Mouse (Mus musculus) limb, embryonic 13.5 days (tissue): ENCODE data around the gene Hist2h2ac. TPM values are rescaled to one million over a fixed set of nuclear protein-coding genes. Genes with fewer than 3 reads are reported as not detected.
"Not testable (repeated sequence)": the region's sequence is repeated elsewhere in the genome, so short reads cannot be mapped to it uniquely, and the experiment has no call there.

Experiments used
- ATAC-seq: fragments of 200-750 bp; cut with Nextera tagmentation; 2 replicates; pipeline ENCODE4 v1.8.0; 2017; ENCODE audit warnings: low read depth, moderate number of reproducible peaks, moderate TSS enrichment; ENCODE audit not compliant: low FRiP score
- H3K27ac ChIP-seq: fragments of 300-500 bp; sonication (generic); 2 replicates; pipeline ENCODE4 v1.5.1; 2015; ENCODE audit warnings: inconsistent platforms, mild to moderate bottlenecking, moderate library complexity
- H3K27me3 ChIP-seq: fragments of 300-500 bp; sonication (generic); 2 replicates; pipeline ENCODE4 v1.6.1; 2015; ENCODE audit warnings: mild to moderate bottlenecking, inconsistent platforms
- H3K36me3 ChIP-seq: fragments of 300-500 bp; sonication (generic); 2 replicates; pipeline ENCODE4 v1.6.1; 2015; ENCODE audit warnings: inconsistent platforms, mild to moderate bottlenecking, moderate library complexity
- H3K4me1 ChIP-seq: fragments of 300-500 bp; sonication (generic); 2 replicates; pipeline ENCODE4 v1.6.1; 2015; ENCODE audit warnings: inconsistent platforms
- H3K4me2 ChIP-seq: fragments of 300-500 bp; sonication (generic); replicated peaks from 2 replicates; pipeline ENCODE4 v1.6.1; 2015; ENCODE audit warnings: inconsistent platforms, mild to moderate bottlenecking, moderate library complexity
- H3K4me3 ChIP-seq: fragments of 300-500 bp; sonication (generic); 2 replicates; pipeline ENCODE4 v1.5.1; 2015; ENCODE audit warnings: moderate library complexity, mild to moderate bottlenecking, inconsistent platforms
- H3K9ac ChIP-seq: fragments of 300-500 bp; sonication (generic); 2 replicates; pipeline ENCODE4 v1.6.1; 2015; ENCODE audit warnings: mild to moderate bottlenecking, inconsistent platforms
- H3K9me3 ChIP-seq: fragments of 300-500 bp; sonication (generic); 2 replicates; pipeline ENCODE4 v1.6.1; 2016; ENCODE audit warnings: inconsistent platforms
- WGBS: fragments of 180-500 bp; shearing (Covaris S2); methylation state at CpG from one replicate; pipeline ENCODE4 v1.1.7; 2015; 5-methylcytosine and 5-hydroxymethylcytosine counted together
- polyA plus RNA-seq: library from polyadenylated mRNA; unstranded; fragments of >200 nt; fragmentation: Nextera tagmentation; extraction: Ambion mirVana; gene quantifications from 2 replicates; pipeline ENCODE4 v1.2.1, GENCODE M21; 2015

Hist2h2ac gene
- polyA plus RNA-seq, 1 experiment from 2014 or later: 11.1 TPM

DNA sequence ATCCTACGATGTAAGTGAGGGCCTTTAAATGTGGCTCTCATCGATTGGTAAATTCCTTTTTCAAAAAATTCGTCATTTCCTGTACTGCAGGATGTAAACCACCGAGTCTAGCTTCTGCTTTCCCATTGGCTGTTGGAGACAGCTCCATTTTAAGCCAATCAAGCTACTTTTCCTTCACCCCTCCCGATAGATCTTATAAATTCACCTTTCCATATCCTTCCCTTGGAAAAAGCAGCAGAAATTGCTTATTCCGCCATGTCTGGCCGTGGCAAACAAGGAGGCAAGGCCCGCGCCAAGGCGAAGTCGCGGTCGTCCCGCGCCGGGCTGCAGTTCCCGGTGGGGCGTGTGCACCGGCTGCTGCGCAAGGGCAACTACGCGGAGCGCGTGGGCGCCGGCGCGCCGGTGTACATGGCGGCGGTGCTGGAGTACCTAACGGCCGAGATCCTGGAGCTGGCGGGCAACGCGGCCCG, 984 bp downstream of the Hist2h2ac start, which contains the start of the genes Bola1 and Hist2h2ab:
TSS of gene Bola1 (minus strand) at position 49 of the 470 bp plus-strand sequence.
TSS of gene Hist2h2ab (plus strand) at position 205 of the 470 bp plus-strand sequence.
- peaks cover 27% of the 10 kb centered on the region for H3K4me1 ChIP-seq
- H3K36me3 ChIP-seq: no peaks in the 10 kb centered on the region
- H3K27ac ChIP-seq: peak within 1 kb of the TSS; percentile 99
- no peaks in the 10 kb centered on the region for H3K27me3 ChIP-seq
- H3K9ac ChIP-seq: peak within 1 kb of the TSS; percentile 92
- peak; percentile 87 for ATAC-seq
- H3K4me2 ChIP-seq: peak within 1 kb of the TSS; percentile 79
- H3K9me3 ChIP-seq: no peaks in the 10 kb centered on the region
- under 1% methylated on average over 36 of the region's 37 CpGs for WGBS
- H3K4me3 ChIP-seq: peak within 1 kb of the TSS; percentile 63

DNA sequence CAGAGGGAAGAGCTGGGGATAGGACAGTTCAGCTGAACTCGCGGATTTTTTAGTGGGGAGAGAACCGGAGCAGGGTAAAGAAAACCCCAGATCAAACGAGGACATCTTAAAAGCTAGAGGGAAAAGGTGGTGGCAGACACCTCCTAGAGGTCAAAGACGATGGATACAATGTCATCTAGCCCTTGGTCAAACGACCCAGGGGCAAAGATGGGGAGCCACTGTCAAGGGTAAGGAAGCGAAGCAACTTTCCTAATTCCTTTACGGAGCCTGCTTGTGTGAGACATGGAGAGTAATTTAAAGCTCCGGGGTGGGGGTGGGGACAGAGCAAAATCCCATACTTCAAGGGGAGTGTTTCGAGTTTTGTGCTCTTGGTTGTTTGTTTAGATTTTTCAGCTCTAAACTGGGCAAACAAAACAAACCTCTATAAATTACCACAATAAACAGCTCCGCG, 1.5 kb downstream of the Hist2h2ac start:
- peak; percentile 13; the same call in 1 of the 2 replicates for ATAC-seq
- no peaks in the 10 kb centered on the region for H3K36me3 ChIP-seq

DNA sequence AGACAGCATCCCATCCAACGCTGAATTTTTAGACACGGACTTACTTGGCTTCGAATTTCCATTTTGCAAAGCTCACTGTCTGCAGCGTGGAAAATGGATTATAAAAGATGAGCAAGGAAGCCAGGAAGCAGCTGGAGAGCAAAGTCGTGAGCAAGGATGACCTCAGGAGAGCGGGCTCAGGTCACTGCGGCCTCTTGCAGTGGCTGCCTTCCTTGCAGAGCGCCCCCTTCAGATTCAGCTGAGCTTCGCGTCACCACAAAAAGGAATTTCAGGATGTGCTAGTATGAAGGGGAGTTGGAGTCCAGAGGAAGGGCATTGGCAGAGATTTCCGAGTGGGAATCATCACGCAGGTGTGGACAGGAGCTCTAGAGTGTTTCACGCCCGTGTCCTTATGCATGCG, 11.4 kb downstream of the Hist2h2ac start:
- Histone ChIP-seq H3K9me3 (no peaks in the 10 kb centered on the region), H3K4me3 (no peak overlapping the region), H3K36me3 (no peaks in the 10 kb centered on the region), H3K27me3 (peaks cover 3% of the 10 kb centered on the region; the same call in 1 of the 2 replicates), H3K9ac (0 out of 2 replicates have a peak overlapping the region, but pooled peaks have one; percentile 8), H3K27ac (no peak overlapping the region), H3K4me1 (no peaks in the 10 kb centered on the region), H3K4me2 (no peak overlapping the region)
- WGBS: 27% methylated on average over 15 of the region's 15 CpGs
- ATAC-seq: no peak

More for the DNA sequence above, 1.5 kb downstream of the Hist2h2ac start:
- under 1% methylated on average over 12 of the region's 12 CpGs for WGBS
- peak overlapping the region; percentile 63 for H3K4me3 ChIP-seq
- H3K27ac ChIP-seq: peak overlapping the region; percentile 99
- H3K9me3 ChIP-seq: no peaks in the 10 kb centered on the region
- peaks cover 27% of the 10 kb centered on the region for H3K4me1 ChIP-seq
- peak overlapping the region; percentile 79 for H3K4me2 ChIP-seq
- no peaks in the 10 kb centered on the region for H3K27me3 ChIP-seq
- peak overlapping the region; percentile 72 for H3K9ac ChIP-seq

DNA sequence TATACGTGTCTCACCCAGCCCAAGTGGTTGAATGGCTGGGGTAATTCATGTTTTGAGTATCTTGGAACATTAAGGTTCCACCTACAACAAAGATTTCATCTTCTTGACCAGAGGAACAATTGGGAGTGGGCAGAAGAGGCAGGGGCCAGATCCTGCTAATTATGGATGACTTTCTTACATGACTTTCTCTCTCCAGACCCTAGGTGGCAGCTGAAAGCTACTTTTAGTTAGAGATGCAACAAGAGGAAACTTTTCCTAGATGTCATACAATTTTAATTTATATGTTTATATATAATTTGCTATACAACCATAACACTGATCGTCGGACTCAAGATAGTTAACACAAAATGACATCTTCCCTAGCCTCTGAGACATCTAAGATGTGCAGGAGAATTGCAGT, 12.9 kb downstream of the Hist2h2ac start:
- no peak overlapping the region for H3K27ac ChIP-seq
- WGBS: 87% methylated on average over 3 of the region's 3 CpGs
- H3K9ac ChIP-seq: no peak overlapping the region
- no peaks in the 10 kb centered on the region for H3K36me3 ChIP-seq
- no peak overlapping the region for H3K4me3 ChIP-seq
- ATAC-seq: no peak
- H3K4me2 ChIP-seq: no peak overlapping the region
- no peaks in the 10 kb centered on the region for H3K4me1 ChIP-seq
- H3K27me3 ChIP-seq: peaks cover 3% of the 10 kb centered on the region; the same call in 1 of the 2 replicates
- no peaks in the 10 kb centered on the region for H3K9me3 ChIP-seq

DNA sequence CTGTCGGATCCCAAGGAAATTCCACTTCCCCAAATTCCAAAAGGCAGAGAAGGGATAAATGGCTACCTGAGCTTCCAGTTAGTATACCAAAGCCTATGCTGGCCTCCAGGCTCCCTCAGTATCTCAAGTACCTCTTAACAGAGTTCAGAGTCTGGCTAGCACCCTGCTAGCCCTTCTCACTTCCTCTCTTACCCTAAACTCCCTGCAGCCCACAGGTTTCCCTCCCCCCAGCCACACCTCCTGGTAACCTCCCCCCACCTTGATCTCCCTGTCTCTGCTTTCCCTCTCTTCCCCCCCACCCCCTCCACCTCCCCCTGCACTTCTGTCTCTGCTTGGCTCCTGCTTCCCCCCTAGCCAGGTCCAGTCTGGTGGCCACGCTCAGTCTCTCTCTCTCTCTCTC, 20.9 kb downstream of the Hist2h2ac start:
- WGBS: 42% methylated on average over 2 of the region's 2 CpGs
- ATAC-seq: no peak
- no peak overlapping the region for H3K4me3 ChIP-seq
- no peak overlapping the region for H3K27ac ChIP-seq
- H3K4me1 ChIP-seq: peaks cover 14% of the 10 kb centered on the region
- peaks cover 5% of the 10 kb centered on the region for H3K36me3 ChIP-seq
- no peaks in the 10 kb centered on the region for H3K27me3 ChIP-seq
- no peak overlapping the region for H3K4me2 ChIP-seq
- 0 out of 2 replicates have a peak, but pooled peaks cover 5% of the 10 kb centered on the region for H3K9me3 ChIP-seq
- H3K9ac ChIP-seq: no peak overlapping the region

DNA sequence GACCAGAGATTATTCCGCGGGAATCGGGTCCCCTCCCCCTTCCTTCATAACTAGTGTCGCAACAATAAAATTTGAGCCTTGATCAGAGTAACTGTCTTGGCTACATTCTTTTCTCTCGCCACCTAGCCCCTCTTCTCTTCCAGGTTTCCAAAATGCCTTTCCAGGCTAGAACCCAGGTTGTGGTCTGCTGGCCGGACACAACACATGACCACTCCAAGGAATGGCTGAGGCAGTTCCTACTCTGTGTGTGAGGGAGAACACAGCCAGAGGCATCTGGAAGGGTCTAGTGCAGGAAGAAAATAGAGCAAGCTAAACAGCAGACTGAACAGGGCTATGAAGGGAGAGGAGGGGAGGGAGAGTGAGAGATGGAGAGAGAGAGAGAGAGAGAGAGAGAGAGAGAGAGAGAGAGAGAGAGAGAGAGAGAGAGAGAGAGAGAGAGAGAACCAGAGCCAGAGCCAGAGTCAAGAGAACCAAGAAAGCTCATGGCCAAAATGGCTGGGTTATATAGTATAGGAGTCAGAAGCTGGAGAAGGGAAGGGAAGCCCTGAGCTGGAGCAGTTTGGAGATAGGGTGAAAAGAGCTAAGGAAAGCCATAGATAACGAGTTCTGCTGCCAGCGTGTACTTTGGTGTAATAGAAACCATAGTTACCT, 22.0 kb downstream of the Hist2h2ac start:
- ATAC-seq, H3K27me3 ChIP-seq, H3K36me3 ChIP-seq, H3K27ac ChIP-seq, H3K4me3 ChIP-seq, H3K9ac ChIP-seq, H3K9me3 ChIP-seq: not testable (repeated sequence)
- peak overlapping the region; percentile 94 for H3K4me2 ChIP-seq
- H3K4me1 ChIP-seq: peaks cover 14% of the 10 kb centered on the region
- WGBS: 34% methylated on average over 8 of the region's 8 CpGs

DNA sequence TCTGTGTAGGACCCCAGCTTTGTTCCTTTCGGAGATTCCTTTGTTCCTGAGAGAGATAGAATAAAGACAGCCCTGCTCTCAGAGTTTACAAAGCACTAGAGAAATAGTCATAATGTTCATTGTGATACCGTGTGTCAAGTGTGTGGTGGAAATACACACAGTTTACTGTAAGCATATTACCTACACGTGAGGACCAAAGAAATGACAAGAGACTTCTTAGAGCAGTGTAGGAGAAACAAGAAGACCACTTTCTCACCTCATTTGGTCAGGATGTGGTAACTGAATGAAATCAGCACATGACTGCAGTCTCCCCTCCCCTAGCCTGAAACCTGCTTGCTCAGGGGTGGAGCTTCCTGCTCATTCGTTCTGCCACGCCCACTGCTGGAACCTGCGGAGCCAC, 22.5 kb downstream of the Hist2h2ac start:
- Histone ChIP-seq H3K4me1 (peaks cover 14% of the 10 kb centered on the region), H3K4me2 (peak overlapping the region; percentile 94), H3K27ac (0 out of 2 replicates have a peak overlapping the region, but pooled peaks have one; percentile 6), H3K9ac (peak overlapping the region; percentile 19), H3K9me3 (0 out of 2 replicates have a peak, but pooled peaks cover 5% of the 10 kb centered on the region), H3K4me3 (peak overlapping the region; percentile 70), H3K36me3 (peaks cover 5% of the 10 kb centered on the region), H3K27me3 (no peaks in the 10 kb centered on the region)
- 5% methylated on average over 6 of the region's 6 CpGs for WGBS
- no peak for ATAC-seq

DNA sequence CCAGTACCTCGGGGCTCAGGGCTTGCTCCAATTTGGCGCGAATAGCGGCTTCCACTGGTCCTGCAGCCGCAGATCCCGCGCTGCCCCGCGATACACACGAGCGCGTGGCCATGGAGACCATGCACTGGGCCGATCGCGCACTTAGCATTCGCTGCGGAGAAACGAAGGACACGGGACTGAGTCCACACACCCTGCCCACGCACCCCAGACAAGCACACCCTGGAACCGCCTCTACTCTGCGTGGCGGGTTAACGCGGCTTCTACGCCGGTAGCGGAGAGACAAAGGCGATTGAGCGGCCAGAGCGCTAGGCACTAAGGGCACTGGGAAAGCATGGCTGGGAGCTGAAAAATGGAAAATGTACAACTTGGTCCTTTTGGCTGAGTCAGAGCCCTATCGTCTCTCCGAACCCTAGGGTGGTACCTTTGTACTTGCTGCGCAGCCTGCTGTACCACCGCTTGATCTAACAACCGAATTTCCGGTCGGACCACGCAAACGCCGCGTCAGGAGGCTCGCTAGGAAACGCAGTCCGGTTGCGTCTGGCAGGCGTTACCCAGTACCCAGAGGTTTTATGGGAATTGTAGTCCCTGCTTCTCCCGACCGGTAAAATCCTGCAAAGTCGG, 23.4 kb downstream of the Hist2h2ac start:
- Histone ChIP-seq H3K4me3 (peak overlapping the region; percentile 70), H3K27ac (peak overlapping the region; percentile 95), H3K4me2 (peak overlapping the region; percentile 94), H3K9ac (peak overlapping the region; percentile 88), H3K4me1 (peaks cover 14% of the 10 kb centered on the region), H3K36me3 (peaks cover 5% of the 10 kb centered on the region), H3K9me3 (0 out of 2 replicates have a peak, but pooled peaks cover 5% of the 10 kb centered on the region), H3K27me3 (no peaks in the 10 kb centered on the region)
- ATAC-seq: peak; percentile 93
- WGBS: under 1% methylated on average over 50 of the region's 50 CpGs

DNA sequence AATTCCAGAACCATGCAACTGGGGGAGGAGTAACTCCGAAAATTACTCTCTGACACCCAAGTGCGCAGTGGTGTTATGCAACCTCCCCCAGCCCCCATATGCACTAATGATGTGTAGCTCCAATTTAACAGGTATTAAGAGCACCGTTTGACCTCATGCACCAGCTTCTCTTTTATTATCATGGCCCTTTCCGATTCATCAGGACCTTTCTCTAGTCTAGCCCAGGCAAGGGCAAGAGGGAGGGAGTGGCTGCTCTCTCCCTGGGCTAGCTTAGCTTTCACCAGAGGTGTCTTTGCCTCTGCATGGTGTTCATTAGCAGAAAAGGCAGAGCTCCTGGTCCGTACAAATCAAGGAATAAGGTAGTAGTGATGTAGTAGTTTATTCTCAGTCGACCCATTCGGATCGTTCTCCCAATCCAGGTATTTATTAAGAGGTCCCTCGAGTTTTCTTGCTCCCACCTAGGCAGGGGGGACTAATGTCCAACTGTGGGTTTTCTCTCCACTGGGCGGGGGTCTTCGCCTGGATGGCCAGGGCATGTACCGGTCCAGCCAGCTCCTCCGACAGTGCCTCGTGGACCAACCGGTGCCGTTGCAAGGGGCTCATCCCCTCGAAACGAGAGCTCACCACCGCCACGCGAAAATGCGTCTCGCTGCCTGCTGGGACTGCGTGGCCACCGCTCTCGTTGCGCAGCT, 24.1 kb downstream of the Hist2h2ac start:
- Histone ChIP-seq H3K4me3 (peak overlapping the region; percentile 70), H3K27me3 (no peaks in the 10 kb centered on the region), H3K9me3 (0 out of 2 replicates have a peak, but pooled peaks cover 5% of the 10 kb centered on the region), H3K4me2 (peak overlapping the region; percentile 94), H3K9ac (peak overlapping the region; percentile 88), H3K4me1 (peaks cover 14% of the 10 kb centered on the region), H3K36me3 (peaks cover 5% of the 10 kb centered on the region), H3K27ac (peak overlapping the region; percentile 95)
- WGBS: 16% methylated on average over 27 of the region's 27 CpGs
- ATAC-seq: no peak; the same call in 1 of the 2 replicates

DNA sequence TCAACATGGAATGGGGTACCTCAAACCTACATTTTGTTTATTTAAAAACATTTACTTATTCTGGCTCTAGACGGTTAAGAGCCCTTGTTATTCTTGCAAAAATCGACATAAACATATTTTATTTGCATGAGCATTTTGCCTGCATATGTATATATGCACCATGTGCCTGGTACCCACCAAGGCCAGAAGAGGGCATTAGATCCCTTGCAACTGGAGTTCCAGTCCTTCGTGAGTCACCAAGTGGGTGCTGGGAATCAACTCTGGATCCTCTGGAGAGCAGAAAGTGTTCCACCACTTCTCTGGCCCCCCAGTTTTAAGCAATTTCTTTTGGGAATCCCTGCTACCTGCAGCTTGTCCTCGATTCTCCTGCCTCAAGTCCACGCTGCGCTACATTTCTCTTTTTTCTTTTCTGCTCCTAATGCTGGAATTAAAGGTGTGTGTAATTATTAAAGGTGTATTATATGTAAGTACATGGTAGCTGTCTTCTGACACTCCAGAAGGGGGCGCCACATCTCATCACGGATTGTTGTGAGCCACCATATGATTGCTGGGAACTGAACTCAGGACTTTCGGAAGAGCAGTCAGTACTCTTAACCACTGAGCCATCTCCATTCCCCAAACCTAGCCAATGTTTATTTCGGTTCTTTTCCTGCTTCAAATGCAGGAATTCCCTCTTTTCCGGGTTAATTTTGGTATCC, 24.9 kb downstream of the Hist2h2ac start:
- Histone ChIP-seq H3K4me3 (peak overlapping the region; percentile 70; the same call in 1 of the 2 replicates), H3K27ac (no peak overlapping the region)
- no peak for ATAC-seq

DNA sequence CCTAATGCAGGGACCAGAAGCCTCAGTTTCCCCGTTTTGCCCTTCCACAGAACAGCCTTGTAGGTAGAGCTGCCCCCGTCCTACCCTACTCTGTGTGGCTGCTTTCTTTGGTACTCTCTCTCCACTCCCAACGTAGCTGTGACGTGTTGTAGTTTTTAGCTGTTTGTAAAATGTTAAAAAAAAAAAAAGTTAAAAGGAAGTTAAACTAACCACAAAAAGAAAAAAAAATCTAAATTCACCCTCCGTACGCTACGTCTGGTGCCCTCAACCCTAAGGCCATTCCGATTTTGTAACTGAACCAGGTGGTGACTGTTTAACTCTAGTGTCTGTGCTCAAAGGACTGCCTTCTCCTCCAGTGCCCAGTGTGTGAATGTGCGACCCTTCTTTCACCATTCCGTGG, 25.7 kb downstream of the Hist2h2ac start:
- ATAC-seq: no peak
- peaks cover 14% of the 10 kb centered on the region for H3K4me1 ChIP-seq
- no peak overlapping the region for H3K4me3 ChIP-seq
- H3K9ac ChIP-seq: no peak overlapping the region
- H3K9me3 ChIP-seq: 0 out of 2 replicates have a peak, but pooled peaks cover 5% of the 10 kb centered on the region
- no peaks in the 10 kb centered on the region for H3K27me3 ChIP-seq
- no peak overlapping the region for H3K27ac ChIP-seq
- WGBS: 85% methylated on average over 10 of the region's 10 CpGs
- peaks cover 13% of the 10 kb centered on the region for H3K36me3 ChIP-seq
- no peak overlapping the region for H3K4me2 ChIP-seq

More for the DNA sequence above, 24.9 kb downstream of the Hist2h2ac start:
- H3K27me3 ChIP-seq: no peaks in the 10 kb centered on the region
- H3K9me3 ChIP-seq: 0 out of 2 replicates have a peak, but pooled peaks cover 5% of the 10 kb centered on the region
- peak overlapping the region; percentile 94 for H3K4me2 ChIP-seq
- peaks cover 9% of the 10 kb centered on the region for H3K36me3 ChIP-seq
- H3K9ac ChIP-seq: no peak overlapping the region
- peaks cover 14% of the 10 kb centered on the region for H3K4me1 ChIP-seq
- WGBS: 93% methylated on average over 11 of the region's 11 CpGs
